Mouse (Mus musculus) lung, postnatal 0 days (tissue): ENCODE measurements at regions not wholly inside any gene's neighbourhood (a gene's known extent, or its start where the extent isn't known, plus 50 kb on each side); places are given as distances from the start of the nearest gene placed in this dataset.

ENCODE experiments used
- ATAC-seq: fragments of 200-750 bp; cut with Nextera tagmentation; 2 replicates; pipeline ENCODE4 v1.8.0; 2017; ENCODE audit warnings: moderate library complexity
- DNase-seq: peaks from one replicate; pipeline ENCODE4 v3.0.0-alpha.2; 2016; ENCODE audit warnings: low spot score
- H3K27ac ChIP-seq: fragments of 300-500 bp; sonication (generic); 2 replicates; pipeline ENCODE4 v1.5.1; 2014; ENCODE audit warnings: antibody characterized with exemption, mild to moderate bottlenecking, low read length, mixed read lengths
- H3K27me3 ChIP-seq: fragments of 300-500 bp; sonication (generic); replicated peaks from 2 replicates; pipeline ENCODE4 v1.6.1; 2014; ENCODE audit warnings: low read length, mixed read lengths; ENCODE audit not compliant: insufficient read depth
- H3K36me3 ChIP-seq: fragments of 300-500 bp; sonication (generic); 2 replicates; pipeline ENCODE4 v1.6.1; 2014; ENCODE audit warnings: low read length, mixed read lengths; ENCODE audit not compliant: insufficient read depth
- H3K4me1 ChIP-seq: fragments of 300-500 bp; sonication (generic); 2 replicates; pipeline ENCODE4 v1.6.1; 2014; ENCODE audit warnings: antibody characterized with exemption, low read depth, low read length, mixed read lengths; ENCODE audit not compliant: insufficient read depth
- H3K4me2 ChIP-seq: fragments of 300-500 bp; sonication (generic); replicated peaks from 2 replicates; pipeline ENCODE4 v1.6.1; 2014; ENCODE audit warnings: low read depth, mild to moderate bottlenecking, low read length, moderate library complexity, mixed read lengths
- H3K4me3 ChIP-seq: fragments of 300-500 bp; sonication (generic); 2 replicates; pipeline ENCODE4 v1.5.1; 2014; ENCODE audit warnings: low read depth, low read length
- H3K9ac ChIP-seq: fragments of 300-500 bp; sonication (generic); replicated peaks from 2 replicates; pipeline ENCODE4 v1.6.1; 2014; ENCODE audit warnings: low read depth, mild to moderate bottlenecking
- H3K9me3 ChIP-seq: fragments of 300-500 bp; sonication (generic); 2 replicates; pipeline ENCODE4 v1.6.1; 2016; ENCODE audit warnings: low read length, mixed read lengths
- CTCF ChIP-seq: IDR thresholded peaks from 2 replicates; pipeline ENCODE4 v1.5.1; 2016; ENCODE audit warnings: antibody characterized with exemption, mild to moderate bottlenecking
- EP300 ChIP-seq: IDR thresholded peaks from 2 replicates; pipeline ENCODE4 v1.6.1; 2016; ENCODE audit warnings: antibody characterized with exemption, mild to moderate bottlenecking, control low read depth
- WGBS: fragments of 180-500 bp; shearing (Covaris S2); extraction: QIAGEN DNeasy Blood & Tissue Kit; methylation state at CpG from one replicate; pipeline ENCODE4 v1.1.7; 2014; 5-methylcytosine and 5-hydroxymethylcytosine counted together

DNA sequence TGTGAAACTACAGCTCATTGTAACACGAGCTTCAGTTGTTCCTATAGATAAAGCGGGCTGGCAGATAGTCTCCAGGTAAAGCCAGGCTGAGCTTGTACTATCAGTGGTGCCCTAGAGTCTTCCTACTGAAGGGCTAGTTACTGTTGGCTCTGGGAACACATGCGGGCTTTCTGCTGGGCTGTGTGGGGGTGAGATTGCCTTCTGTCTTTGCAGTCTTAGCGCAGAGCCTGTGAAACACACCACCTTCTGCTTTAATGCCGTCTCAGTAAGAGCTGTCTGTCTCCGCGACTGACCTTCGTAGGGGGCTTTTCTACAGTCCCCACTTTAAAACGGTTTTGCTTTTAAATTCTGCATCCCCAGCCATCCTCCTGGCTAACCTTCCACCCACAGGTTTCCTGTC, 76.7 kb downstream of the Trim29 start:
- Histone ChIP-seq H3K27ac (no peak overlapping the region), H3K27me3 (no peaks in the 10 kb centered on the region), H3K9me3 (no peaks in the 10 kb centered on the region), H3K4me2 (no peak overlapping the region), H3K4me1 (no peaks in the 10 kb centered on the region), H3K9ac (no peak overlapping the region), H3K36me3 (no peaks in the 10 kb centered on the region), H3K4me3 (no peak overlapping the region)
- 54% methylated on average over 9 of the region's 9 CpGs for WGBS
- no peak for ATAC-seq
- TF ChIP-seq CTCF (no peak), EP300 (no peak)
- no peak for DNase-seq

DNA sequence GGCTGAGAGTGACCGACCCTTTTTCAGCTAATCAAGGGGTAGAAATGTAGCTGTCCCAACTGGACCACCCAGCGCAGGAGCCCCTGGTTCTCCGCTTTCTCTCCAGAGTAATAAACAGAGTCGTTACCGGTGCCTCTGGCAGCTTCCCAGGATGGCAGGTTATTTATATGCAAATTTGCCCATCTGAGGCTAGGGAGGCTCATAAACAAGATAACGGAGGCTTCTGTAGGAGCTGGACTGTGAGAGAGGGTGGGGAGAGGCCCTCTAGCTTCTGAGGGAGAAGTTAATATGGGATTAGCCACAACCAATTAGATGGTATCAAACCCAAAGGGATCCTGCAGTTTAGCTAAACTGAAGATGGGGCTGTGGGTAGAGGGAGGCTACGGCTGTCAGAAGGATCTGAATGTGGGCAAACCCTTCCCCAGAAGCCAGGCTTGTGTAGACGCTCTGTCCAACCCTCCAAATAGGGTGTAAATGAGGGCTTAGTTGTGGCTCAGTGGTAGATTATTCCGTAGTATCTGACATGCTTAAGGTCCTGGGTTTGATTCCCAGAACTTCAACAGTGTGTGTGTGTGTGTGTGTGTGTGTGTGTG, 78.9 kb downstream of the Trim29 start:
- H3K4me2 ChIP-seq = no peak overlapping the region
- no peak overlapping the region for H3K9ac ChIP-seq
- WGBS = 52% methylated on average over 9 of the region's 9 CpGs
- DNase-seq (no peak), ATAC-seq (no peak)
- TF ChIP-seq EP300 (no peak), CTCF (no peak)
- H3K4me1 ChIP-seq = no peaks in the 10 kb centered on the region
- no peaks in the 10 kb centered on the region for H3K9me3 ChIP-seq
- H3K27ac ChIP-seq = no peak overlapping the region
- H3K36me3 ChIP-seq = no peaks in the 10 kb centered on the region
- no peak overlapping the region for H3K4me3 ChIP-seq
- H3K27me3 ChIP-seq = no peaks in the 10 kb centered on the region

DNA sequence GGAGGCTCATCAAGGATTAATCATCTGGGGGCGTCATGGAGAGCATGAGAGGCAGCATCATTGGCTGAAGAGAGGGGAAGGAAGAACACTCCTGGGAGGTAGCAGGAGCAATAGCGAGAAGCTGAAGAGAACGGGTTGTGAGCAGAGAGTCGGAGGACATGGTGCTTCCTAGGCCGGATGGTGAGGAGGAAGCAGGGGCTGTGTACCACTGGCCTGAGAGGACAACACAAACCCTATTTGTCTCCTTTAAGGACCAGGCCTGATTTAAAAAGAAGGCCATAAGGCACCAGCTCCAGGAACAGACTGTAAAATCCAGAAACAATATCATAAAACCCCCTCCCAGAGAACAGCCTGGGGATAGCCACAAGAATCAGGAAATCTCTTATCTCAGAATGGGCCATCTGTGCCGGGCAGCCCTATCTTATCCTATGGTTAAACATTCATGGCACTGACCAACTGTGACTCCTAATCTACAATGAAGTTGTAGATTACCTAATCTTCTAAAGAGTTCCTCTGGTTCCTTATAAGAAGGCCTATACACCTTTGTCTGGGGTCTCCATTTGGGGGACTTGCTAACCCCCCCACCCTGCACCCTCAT, 81.9 kb downstream of the Trim29 start:
- H3K4me1 ChIP-seq = no peaks in the 10 kb centered on the region
- H3K9ac ChIP-seq = no peak overlapping the region
- no peak overlapping the region for H3K27ac ChIP-seq
- WGBS = 57% methylated on average over 6 of the region's 6 CpGs
- DNase-seq (no peak), ATAC-seq (no peak)
- no peak overlapping the region for H3K4me3 ChIP-seq
- H3K9me3 ChIP-seq = no peaks in the 10 kb centered on the region
- no peak overlapping the region for H3K4me2 ChIP-seq
- no peaks in the 10 kb centered on the region for H3K36me3 ChIP-seq
- H3K27me3 ChIP-seq = no peaks in the 10 kb centered on the region
- no peak for TF ChIP-seq EP300
- TF ChIP-seq CTCF = no peak

GRCm38 (mm10) chr9:43394204-43394603, 83.6 kb downstream of the Trim29 start:
- 32% methylated on average over 5 of the region's 5 CpGs for WGBS
- Histone ChIP-seq H3K9ac (no peak overlapping the region), H3K4me2 (no peak overlapping the region), H3K27me3 (no peaks in the 10 kb centered on the region), H3K4me1 (no peaks in the 10 kb centered on the region), H3K9me3 (no peaks in the 10 kb centered on the region), H3K36me3 (no peaks in the 10 kb centered on the region), H3K4me3 (no peak overlapping the region), H3K27ac (no peak overlapping the region)
- TF ChIP-seq CTCF (no peak), EP300 (no peak)
- ATAC-seq (no peak), DNase-seq (no peak)

- Histone ChIP-seq H3K27ac (no peak overlapping the region), H3K4me3 (no peak overlapping the region), H3K4me1 (no peaks in the 10 kb centered on the region), H3K36me3 (no peaks in the 10 kb centered on the region), H3K27me3 (no peaks in the 10 kb centered on the region), H3K4me2 (no peak overlapping the region), H3K9me3 (no peaks in the 10 kb centered on the region), H3K9ac (no peak overlapping the region)
- ATAC-seq = no peak
- no peak for TF ChIP-seq EP300
- TF ChIP-seq CTCF = 0 out of 2 replicates have a peak, but pooled peaks have one; percentile 6
- DNase-seq = no peak
- 33% methylated on average over 5 of the region's 5 CpGs for WGBS
Measured at GRCm38 (mm10) chr9:43395209-43395608, 84.6 kb downstream of the Trim29 start.

DNA sequence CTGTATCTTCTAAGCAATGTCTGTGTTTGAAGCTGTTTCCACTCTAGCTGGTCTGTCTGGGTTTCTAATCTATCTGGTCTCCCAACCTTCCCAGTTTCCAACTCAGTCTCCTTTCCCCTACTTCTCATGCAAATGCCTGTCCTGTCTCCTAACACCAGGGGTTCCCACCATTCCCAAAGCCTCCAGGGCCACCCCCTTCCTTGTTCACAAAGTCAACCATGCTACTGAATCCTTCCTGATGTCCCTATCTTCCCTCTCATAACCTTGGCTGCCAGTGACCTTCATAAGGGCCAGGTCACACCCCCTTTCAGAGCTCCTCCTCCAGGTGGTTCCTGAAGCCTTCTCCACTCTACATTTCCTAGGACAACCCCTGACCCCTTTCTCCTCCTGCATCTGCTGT, 85.9 kb downstream of the Trim29 start:
- Histone ChIP-seq H3K9me3 (no peaks in the 10 kb centered on the region), H3K4me3 (no peak overlapping the region), H3K4me2 (no peak overlapping the region), H3K4me1 (no peaks in the 10 kb centered on the region), H3K36me3 (no peaks in the 10 kb centered on the region), H3K27me3 (no peaks in the 10 kb centered on the region), H3K27ac (no peak overlapping the region), H3K9ac (no peak overlapping the region)
- ATAC-seq = no peak
- DNase-seq = no peak
- no peak for TF ChIP-seq CTCF
- TF ChIP-seq EP300 = no peak

DNA sequence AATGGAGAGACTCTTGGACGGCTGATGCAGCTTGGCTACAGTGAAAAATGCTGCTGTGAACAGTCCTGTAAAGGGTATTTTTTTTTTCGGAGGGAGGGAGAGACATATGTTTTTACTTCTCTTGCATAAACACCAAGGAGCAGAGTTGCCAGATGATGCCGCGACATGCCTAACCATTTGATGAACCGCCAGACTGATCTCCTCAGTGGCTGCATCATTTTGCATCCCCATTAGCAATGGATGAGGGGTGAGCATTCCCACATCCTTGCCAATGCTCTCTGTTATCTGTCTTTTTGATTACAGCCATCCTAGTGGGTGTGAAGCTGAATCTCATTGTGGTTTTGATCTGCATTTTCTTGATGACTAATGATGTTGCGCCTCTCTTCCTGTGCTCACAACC, 97.8 kb downstream of the Trim29 start:
- no peaks in the 10 kb centered on the region for H3K36me3 ChIP-seq
- TF ChIP-seq CTCF = no peak
- TF ChIP-seq EP300 = no peak
- no peaks in the 10 kb centered on the region for H3K4me1 ChIP-seq
- no peak overlapping the region for H3K4me3 ChIP-seq
- no peaks in the 10 kb centered on the region for H3K9me3 ChIP-seq
- no peak for DNase-seq
- no peak for ATAC-seq
- WGBS = 50% methylated on average over 6 of the region's 6 CpGs
- H3K4me2 ChIP-seq = no peak overlapping the region
- H3K27me3 ChIP-seq = no peaks in the 10 kb centered on the region
- H3K9ac ChIP-seq = no peak overlapping the region
- H3K27ac ChIP-seq = no peak overlapping the region
